Mouse (Mus musculus) hindbrain, embryonic 14.5 days (tissue): ENCODE results near the gene Mycbpap. TPM values are rescaled to one million over a fixed set of nuclear protein-coding genes. Genes with fewer than 3 reads are reported as not detected.

ENCODE experiments used
- ATAC-seq: fragments of 200-750 bp; cut with Nextera tagmentation; 2 replicates; pipeline ENCODE4 v1.8.0; 2017; ENCODE audit warnings: moderate number of reproducible peaks, mild to moderate bottlenecking, moderate TSS enrichment, moderate library complexity; ENCODE audit not compliant: low FRiP score
- DNase-seq: peaks from one replicate; pipeline ENCODE4 v3.0.0-alpha.2; 2015; ENCODE audit warnings: low spot score
- H3K27ac ChIP-seq: fragments of 300-500 bp; sonication (generic); 2 replicates; pipeline ENCODE4 v1.5.1; 2014; ENCODE audit warnings: mild to moderate bottlenecking, moderate library complexity
- H3K27me3 ChIP-seq: fragments of 300-500 bp; sonication (generic); 2 replicates; pipeline ENCODE4 v1.6.1; 2014; ENCODE audit warnings: mild to moderate bottlenecking, low read length, mixed read lengths; ENCODE audit not compliant: control insufficient read depth, insufficient read depth
- H3K36me3 ChIP-seq: fragments of 300-500 bp; sonication (generic); replicated peaks from 2 replicates; pipeline ENCODE4 v1.6.1; 2014; ENCODE audit not compliant: control insufficient read depth, insufficient read depth
- H3K4me1 ChIP-seq: fragments of 300-500 bp; sonication (generic); replicated peaks from 2 replicates; pipeline ENCODE4 v1.6.1; 2014; ENCODE audit warnings: antibody characterized with exemption, low read length, mixed read lengths; ENCODE audit not compliant: control insufficient read depth, insufficient read depth
- H3K4me2 ChIP-seq: fragments of 300-500 bp; sonication (generic); replicated peaks from 2 replicates; pipeline ENCODE4 v1.6.1; 2014; ENCODE audit warnings: mild to moderate bottlenecking, moderate library complexity
- H3K4me3 ChIP-seq: fragments of 300-500 bp; sonication (generic); replicated peaks from 2 replicates; pipeline ENCODE4 v1.5.1; 2014; ENCODE audit warnings: mild to moderate bottlenecking, low read length
- H3K9ac ChIP-seq: fragments of 300-500 bp; sonication (generic); 2 replicates; pipeline ENCODE4 v1.6.1; 2014
- H3K9me3 ChIP-seq: fragments of 300-500 bp; sonication (generic); 2 replicates; pipeline ENCODE4 v1.6.1; 2016; ENCODE audit warnings: low read length; ENCODE audit not compliant: control insufficient read depth
- WGBS: fragments of 180-500 bp; shearing (Covaris S2); extraction: QIAGEN DNeasy Blood & Tissue Kit; methylation state at CpG from one replicate; pipeline ENCODE4 v1.1.7; 2014; 5-methylcytosine and 5-hydroxymethylcytosine counted together
- polyA plus RNA-seq: library from polyadenylated mRNA; unstranded; fragments of >200 nt; fragmentation: Nextera tagmentation; extraction: Ambion mirVana; gene quantifications from 2 replicates; pipeline ENCODE4 v1.2.1, GENCODE M21; 2014

The Mycbpap gene
- polyA plus RNA-seq, 1 experiment from 2014 or later, result 3.3 TPM

GRCm38 (mm10) chr11:94488767-94489533, 32.6 kb downstream of the Mycbpap start:
- Histone ChIP-seq H3K9ac (no peak overlapping the region), H3K4me3 (no peak overlapping the region), H3K27me3 (peaks cover 36% of the 10 kb centered on the region), H3K9me3 (no peaks in the 10 kb centered on the region), H3K4me2 (no peak overlapping the region), H3K27ac (no peak overlapping the region), H3K36me3 (no peaks in the 10 kb centered on the region), H3K4me1 (peaks cover 9% of the 10 kb centered on the region; the same call in 1 of the 2 replicates)
- ATAC-seq, result no peak
- 91% methylated on average over 11 of the region's 11 CpGs for WGBS
- DNase-seq, result no peak

DNA sequence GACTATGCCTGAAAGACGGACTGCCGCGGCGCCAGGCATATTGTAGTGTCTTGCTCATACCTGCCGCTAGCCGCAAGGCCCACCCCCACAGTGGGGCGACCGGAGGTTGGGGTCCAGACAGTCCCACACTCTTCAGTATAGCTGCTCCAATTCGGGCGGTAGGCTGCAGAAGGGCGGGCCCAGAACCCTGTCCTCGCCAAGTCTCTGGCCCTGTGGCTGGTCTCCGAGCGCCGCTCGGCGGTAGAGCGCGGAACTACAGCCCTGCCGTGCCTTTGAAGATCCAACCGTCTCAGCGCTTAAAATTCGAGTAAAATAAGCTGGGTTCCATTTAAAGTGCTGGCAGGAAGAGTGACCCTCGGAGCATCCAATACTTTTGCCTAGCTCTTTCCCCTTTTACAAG, 35.5 kb downstream of the Mycbpap start, which contains the start of gene Spata20:
TSS of gene Spata20 (minus strand) at position 179 of the 400 bp plus-strand sequence.
- Histone ChIP-seq H3K9ac (0 out of 2 replicates have a peak within 1 kb of the TSS, but pooled peaks have one; percentile 44), H3K4me2 (peak within 1 kb of the TSS; percentile 44), H3K27me3 (peaks cover 19% of the 10 kb centered on the region), H3K4me3 (no peak within 1 kb of the TSS), H3K9me3 (no peaks in the 10 kb centered on the region), H3K4me1 (peaks cover 2% of the 10 kb centered on the region; the same call in 1 of the 2 replicates), H3K36me3 (no peaks in the 10 kb centered on the region), H3K27ac (no peak within 1 kb of the TSS)
- DNase-seq, result peak; percentile 91
- peak; percentile 73; the same call in 1 of the 2 replicates for ATAC-seq
- WGBS, result 4% methylated on average over 24 of the region's 24 CpGs

GRCm38 (mm10) chr11:94485223-94485622, 36.3 kb downstream of the Mycbpap start:
- Histone ChIP-seq H3K4me1 (no peaks in the 10 kb centered on the region), H3K27ac (no peak overlapping the region), H3K9me3 (no peaks in the 10 kb centered on the region), H3K36me3 (no peaks in the 10 kb centered on the region), H3K9ac (no peak overlapping the region), H3K4me3 (no peak overlapping the region), H3K27me3 (peaks cover 16% of the 10 kb centered on the region), H3K4me2 (no peak overlapping the region)
- no peak for ATAC-seq
- 77% methylated on average over 5 of the region's 5 CpGs for WGBS
- DNase-seq, result no peak

DNA sequence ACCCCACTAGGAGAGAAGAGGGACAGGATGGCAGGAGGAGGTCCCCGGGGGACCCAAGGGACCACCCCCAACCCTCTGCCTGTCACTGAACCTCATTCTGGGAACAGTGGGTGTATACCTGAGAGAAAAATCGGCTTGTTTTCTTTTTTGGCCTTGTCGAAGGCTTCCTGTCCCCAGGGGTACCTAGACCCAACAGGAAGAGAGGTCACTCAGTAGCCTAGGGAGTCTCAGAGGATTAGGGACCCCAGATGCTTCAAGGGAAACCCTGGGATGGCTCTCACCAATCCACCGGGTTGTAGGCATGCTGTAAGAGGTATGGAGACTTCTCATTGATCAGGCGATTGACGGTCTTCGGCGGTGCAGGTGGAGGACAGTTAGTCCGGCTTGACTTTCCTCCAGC, 36.9 kb downstream of the Mycbpap start:
- ATAC-seq (no peak), DNase-seq (no peak)
- H3K9ac ChIP-seq, result no peak overlapping the region
- no peaks in the 10 kb centered on the region for H3K9me3 ChIP-seq
- no peak overlapping the region for H3K4me2 ChIP-seq
- H3K4me3 ChIP-seq, result no peak overlapping the region
- no peak overlapping the region for H3K27ac ChIP-seq
- 91% methylated on average over 9 of the region's 9 CpGs for WGBS
- peaks cover 16% of the 10 kb centered on the region for H3K27me3 ChIP-seq
- H3K36me3 ChIP-seq, result no peaks in the 10 kb centered on the region
- H3K4me1 ChIP-seq, result no peaks in the 10 kb centered on the region

DNA sequence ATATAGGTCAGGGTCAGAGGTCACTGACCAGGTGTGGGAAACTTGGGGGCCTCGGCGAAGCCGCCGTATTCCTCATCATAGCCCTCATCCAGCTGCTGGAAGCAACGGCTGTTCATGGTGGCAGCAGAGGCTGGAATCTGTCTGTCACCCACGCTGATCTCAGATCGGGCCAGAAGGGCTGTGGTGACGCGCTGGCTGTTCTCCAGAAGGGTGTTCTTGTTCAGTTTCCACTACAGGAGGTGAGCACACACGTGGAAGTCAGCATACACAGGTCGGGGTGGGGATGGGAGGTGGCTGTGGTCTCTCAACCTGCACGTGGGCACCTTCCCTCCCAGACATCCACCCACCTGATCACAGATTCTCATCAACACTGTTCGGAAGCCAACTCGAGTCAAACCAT, 37.6 kb downstream of the Mycbpap start:
- DNase-seq (no peak), ATAC-seq (no peak)
- H3K9ac ChIP-seq, result no peak overlapping the region
- H3K4me3 ChIP-seq, result no peak overlapping the region
- H3K27me3 ChIP-seq, result peaks cover 13% of the 10 kb centered on the region
- no peak overlapping the region for H3K4me2 ChIP-seq
- no peak overlapping the region for H3K27ac ChIP-seq
- 86% methylated on average over 14 of the region's 14 CpGs for WGBS
- no peaks in the 10 kb centered on the region for H3K36me3 ChIP-seq
- no peaks in the 10 kb centered on the region for H3K4me1 ChIP-seq
- no peaks in the 10 kb centered on the region for H3K9me3 ChIP-seq

- Histone ChIP-seq H3K27me3 (peaks cover 12% of the 10 kb centered on the region), H3K36me3 (no peaks in the 10 kb centered on the region), H3K9ac (no peak overlapping the region), H3K4me1 (no peaks in the 10 kb centered on the region), H3K27ac (no peak overlapping the region), H3K4me2 (no peak overlapping the region), H3K9me3 (no peaks in the 10 kb centered on the region), H3K4me3 (no peak overlapping the region)
- 84% methylated on average over 11 of the region's 11 CpGs for WGBS
- no peak for ATAC-seq
- DNase-seq, result no peak
These were observed 38.1 kb downstream of the Mycbpap start for GRCm38 (mm10) chr11:94483436-94483835.

GRCm38 (mm10) chr11:94482738-94483137, 38.8 kb downstream of the Mycbpap start:
- Histone ChIP-seq H3K27me3 (peaks cover 12% of the 10 kb centered on the region), H3K4me1 (no peaks in the 10 kb centered on the region), H3K9ac (no peak overlapping the region), H3K4me3 (no peak overlapping the region), H3K9me3 (no peaks in the 10 kb centered on the region), H3K27ac (no peak overlapping the region), H3K36me3 (no peaks in the 10 kb centered on the region), H3K4me2 (no peak overlapping the region)
- ATAC-seq (no peak), DNase-seq (no peak)
- 91% methylated on average over 11 of the region's 11 CpGs for WGBS

DNA sequence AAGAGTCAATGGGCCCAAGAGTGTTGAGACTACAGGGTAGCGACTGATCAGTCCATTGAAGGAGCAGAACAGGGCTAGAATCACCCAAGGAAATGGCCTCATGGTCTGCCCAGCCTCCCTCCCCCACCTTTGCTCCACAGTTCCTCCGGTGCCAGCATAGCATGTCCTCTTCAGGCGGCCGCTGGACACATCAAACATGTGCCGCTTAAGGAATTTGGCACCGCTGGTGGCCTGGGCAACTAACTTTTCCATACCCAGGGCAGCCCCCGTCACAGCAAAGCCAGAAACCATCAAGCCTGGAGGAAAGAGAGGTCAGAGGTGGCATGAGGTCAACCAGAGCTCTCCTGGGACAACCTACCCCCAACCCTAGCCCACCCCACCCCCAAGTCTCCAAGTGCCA, 39.6 kb downstream of the Mycbpap start:
- Histone ChIP-seq H3K9me3 (no peaks in the 10 kb centered on the region), H3K9ac (no peak overlapping the region), H3K27ac (no peak overlapping the region), H3K27me3 (peaks cover 12% of the 10 kb centered on the region), H3K4me2 (no peak overlapping the region), H3K36me3 (no peaks in the 10 kb centered on the region), H3K4me3 (no peak overlapping the region), H3K4me1 (no peaks in the 10 kb centered on the region)
- ATAC-seq, result no peak
- 92% methylated on average over 7 of the region's 7 CpGs for WGBS
- no peak for DNase-seq

DNA sequence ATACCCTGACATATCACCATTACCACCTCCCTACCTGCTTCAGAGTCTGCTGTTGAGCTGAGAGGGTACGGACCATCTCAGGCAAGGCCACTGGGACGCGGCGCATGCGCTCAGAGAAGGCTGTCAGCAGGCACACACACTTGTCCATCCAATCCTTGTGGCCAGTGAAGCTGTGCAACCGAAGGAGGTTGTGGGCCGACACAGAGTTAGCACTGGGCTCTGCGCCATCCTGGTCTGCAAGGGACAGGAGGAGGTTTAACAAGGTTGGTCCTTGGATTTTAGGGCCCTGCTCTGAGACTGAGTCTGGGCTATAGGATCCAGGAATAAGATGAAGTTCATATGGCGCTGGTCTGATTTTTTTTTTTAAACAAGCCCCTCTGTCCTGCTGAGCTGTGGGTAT, 41.2 kb downstream of the Mycbpap start:
- H3K9ac ChIP-seq, result no peak overlapping the region
- H3K4me1 ChIP-seq, result 0 out of 2 replicates have a peak, but pooled peaks cover 5% of the 10 kb centered on the region
- H3K4me3 ChIP-seq, result no peak overlapping the region
- DNase-seq (no peak), ATAC-seq (no peak)
- H3K27me3 ChIP-seq, result no peaks in the 10 kb centered on the region
- no peaks in the 10 kb centered on the region for H3K9me3 ChIP-seq
- 88% methylated on average over 9 of the region's 9 CpGs for WGBS
- H3K27ac ChIP-seq, result no peak overlapping the region
- H3K4me2 ChIP-seq, result no peak overlapping the region
- no peaks in the 10 kb centered on the region for H3K36me3 ChIP-seq
